ENCODE assay signal across 8 mouse cellular contexts in genomic region chr6:38534640-38535365, GRCm38 (mm10). TPM values are rescaled to one million over a fixed set of nuclear protein-coding genes. Genes with fewer than 3 reads are reported as not detected.
DNase-seq lines count a peak whose midpoint lies in the region; ATAC-seq and TF ChIP-seq lines count a peak whose summit lies in the region.

No protein-coding gene starts in this region.

- peak; percentile 80 for ATAC-seq in heart, embryonic 15.5 days (replicated peaks; ENCODE audit: insufficient number of reproducible peaks, insufficient read depth, low FRiP score, low read depth)
- peak; percentile 84 for ATAC-seq in liver, embryonic 13.5 days (ENCODE audit: low read depth)
- peak; percentile 80 for ATAC-seq in stomach, embryonic 14.5 days (ENCODE audit: insufficient number of reproducible peaks, insufficient read depth, low FRiP score, low read depth)

- peak overlapping the region; percentile 77 for H3K27ac ChIP-seq in CH12.LX (ENCODE audit: insufficient read depth, low read depth)
- H3K27ac ChIP-seq in forebrain, embryonic 10.5 days = peak overlapping the region; percentile 98
- peak overlapping the region; percentile 100 for H3K27ac ChIP-seq in heart, embryonic 15.5 days
- peak overlapping the region; percentile 92 for H3K27ac ChIP-seq in liver, embryonic 13.5 days
- H3K27ac ChIP-seq in stomach, embryonic 14.5 days (ENCODE audit: low read length) = peak overlapping the region; percentile 97

- H3K9me3 ChIP-seq in CH12.LX (replicated peaks; ENCODE audit: low read length) = no peaks in the 10 kb centered on the region
- H3K9me3 ChIP-seq in forebrain, embryonic 10.5 days = no peaks in the 10 kb centered on the region
- H3K9me3 ChIP-seq in heart, embryonic 15.5 days (replicated peaks) = no peaks in the 10 kb centered on the region
- no peaks in the 10 kb centered on the region for H3K9me3 ChIP-seq in liver, embryonic 13.5 days (replicated peaks)
- H3K9me3 ChIP-seq in stomach, embryonic 14.5 days (ENCODE audit: control insufficient read depth, low read depth, low read length) = no peaks in the 10 kb centered on the region

- peak overlapping the region; percentile 70 for H3K9ac ChIP-seq in CH12.LX (ENCODE audit: insufficient read depth, low read depth)
- peak overlapping the region; percentile 99 for H3K9ac ChIP-seq in heart, embryonic 15.5 days
- H3K9ac ChIP-seq in liver, embryonic 13.5 days = peak overlapping the region; percentile 88
- peak overlapping the region; percentile 68 for H3K9ac ChIP-seq in stomach, embryonic 14.5 days (replicated peaks; ENCODE audit: low read depth, low read length)

- H3K36me3 ChIP-seq in CH12.LX (replicated peaks in 1 of 2; ENCODE audit: control insufficient read depth in 1 of 2, insufficient read depth in 1 of 2, low read length in 1 of 2) = peaks cover 0 to 8% of the 10 kb centered on the region in 2 experiments
- peaks cover 10% of the 10 kb centered on the region for H3K36me3 ChIP-seq in forebrain, embryonic 10.5 days (replicated peaks)
- H3K36me3 ChIP-seq in heart, embryonic 15.5 days = peaks cover 7% of the 10 kb centered on the region
- no peaks in the 10 kb centered on the region for H3K36me3 ChIP-seq in liver, embryonic 13.5 days
- H3K36me3 ChIP-seq in stomach, embryonic 14.5 days (ENCODE audit: control insufficient read depth, insufficient read depth, low read length) = no peaks in the 10 kb centered on the region

- peak; percentile 79 for TF ChIP-seq POLR2A in CH12.LX (IDR thresholded peaks at IDR 0.05; ENCODE audit: low read depth, low read length)

- dilution Hi-C loops in CH12.LX (cut with MboI; ENCODE audit: extremely low pct_ligation_motif_present, extremely low pct_unique_long_range_greater_than_20kb, low sequenced_read_pairs) = no loop called here

- H3K4me3 ChIP-seq in CH12.LX (replicated peaks in 1 of 3; ENCODE audit: low read depth in 2 of 3, low read length in 2 of 3, poor library complexity in 1 of 3) = peak overlapping the region; percentile 85 to 90 (median 85)
- H3K4me3 ChIP-seq in forebrain, embryonic 10.5 days = peak overlapping the region; percentile 89
- peak overlapping the region; percentile 98 for H3K4me3 ChIP-seq in heart, embryonic 15.5 days
- peak overlapping the region; percentile 78 for H3K4me3 ChIP-seq in liver, embryonic 13.5 days (replicated peaks)
- H3K4me3 ChIP-seq in stomach, embryonic 14.5 days (ENCODE audit: low read depth, low read length) = peak overlapping the region; percentile 80

- 0 out of 2 replicates have a peak overlapping the region, but pooled peaks have one; percentile 74 for H3K4me2 ChIP-seq in CH12.LX (ENCODE audit: insufficient read depth, low read depth, poor library complexity, severe bottlenecking)
- peak overlapping the region; percentile 71 for H3K4me2 ChIP-seq in heart, embryonic 15.5 days
- peak overlapping the region; percentile 76 for H3K4me2 ChIP-seq in liver, embryonic 13.5 days
- peak overlapping the region; percentile 57 for H3K4me2 ChIP-seq in stomach, embryonic 14.5 days (replicated peaks; ENCODE audit: low read depth, low read length)

- no peaks in the 10 kb centered on the region for H3K27me3 ChIP-seq in CH12.LX (replicated peaks)
- H3K27me3 ChIP-seq in forebrain, embryonic 10.5 days (ENCODE audit: poor library complexity, severe bottlenecking) = no peaks in the 10 kb centered on the region
- no peaks in the 10 kb centered on the region for H3K27me3 ChIP-seq in heart, embryonic 15.5 days
- H3K27me3 ChIP-seq in liver, embryonic 13.5 days = no peaks in the 10 kb centered on the region
- H3K27me3 ChIP-seq in stomach, embryonic 14.5 days (ENCODE audit: control insufficient read depth, insufficient read depth, low read length) = no peaks in the 10 kb centered on the region

- H3K4me1 ChIP-seq in CH12.LX (ENCODE audit: control insufficient read depth in 1 of 2, insufficient read depth in 2 of 2) = peaks cover 3 to 18% of the 10 kb centered on the region in 2 experiments; a peak in 3 of 4 replicates
- H3K4me1 ChIP-seq in forebrain, embryonic 10.5 days = peaks cover 25% of the 10 kb centered on the region
- peaks cover 13% of the 10 kb centered on the region; the same call in 1 of the 2 replicates for H3K4me1 ChIP-seq in heart, embryonic 15.5 days (replicated peaks)
- H3K4me1 ChIP-seq in liver, embryonic 13.5 days (replicated peaks) = peaks cover 25% of the 10 kb centered on the region
- H3K4me1 ChIP-seq in stomach, embryonic 14.5 days (ENCODE audit: control insufficient read depth, insufficient read depth, low read length) = peaks cover 4% of the 10 kb centered on the region; the same call in 1 of the 2 replicates

- in situ Hi-C loops in CH12.LX (cut with MboI; ENCODE audit: low pct_ligation_motif_present, low pct_unique_long_range_greater_than_20kb, low sequenced_read_pairs) = loop anchor here (25.0 kb wide), 1 partner anchor 373 kb away; no protein-coding TSS in a partner anchor

- no peak; the same call in none of the 2 replicates for TF ChIP-seq RAD21 in CH12.LX (IDR thresholded peaks at IDR 0.05; ENCODE audit: low read depth, low read length)

- peak; percentile 94 for DNase-seq in CH12.LX (ENCODE audit: extremely low read depth)
- peak; percentile 97 for DNase-seq in c-Kit-positive CD71-negative TER-119-negative erythroid progenitor cells, embryonic 14.5 days (ENCODE audit: low read depth)
- DNase-seq in forebrain, embryonic 10.5 days (ENCODE audit: extremely low spot score, low spot score) = peak; percentile 100
- DNase-seq in kidney, postnatal 25 days = peak; percentile 96 to 97
- peak; percentile 95 for DNase-seq in liver, embryonic 13.5 days
- DNase-seq in natural killer cell, adult 2 months (ENCODE audit: low spot score in 2 of 2) = peak; percentile 99

- TF ChIP-seq CTCF in CH12.LX (conservative IDR thresholded peaks at IDR 0.05 in 1 of 2, IDR thresholded peaks at IDR 0.05 in 1 of 2; ENCODE audit: low read depth in 2 of 2, low read length in 2 of 2) = peak; percentile 39 to 87; a peak in 2 of 4 replicates

- TF ChIP-seq EP300 in CH12.LX (IDR thresholded peaks at IDR 0.05; ENCODE audit: low read length) = 0 out of 2 replicates have a peak, but pooled peaks have one; percentile 9

- H3K79me2 ChIP-seq in CH12.LX (replicated peaks; ENCODE audit: control insufficient read depth, extremely low read depth, insufficient read depth, poor library complexity, severe bottlenecking) = no peaks in the 10 kb centered on the region; the same call in 1 of the 2 replicates

- WGBS in forebrain, embryonic 10.5 days = 1% methylated on average over 53 of the region's 53 CpGs
- WGBS in heart, embryonic 15.5 days = 0% methylated on average over 53 of the region's 53 CpGs
- under 1% methylated on average over 53 of the region's 53 CpGs for WGBS in liver, embryonic 13.5 days (ENCODE audit: insufficient replicate concordance)
- WGBS in stomach, embryonic 14.5 days = under 1% methylated on average over 53 of the region's 53 CpGs

TF ChIP-seq in CH12.LX, 34 proteins besides CTCF, POLR2A, EP300 and RAD21 (continues in another document):
- peak; percentile 69; the same call in 1 of the 2 replicates for TF ChIP-seq UBTF (IDR thresholded peaks at IDR 0.05; ENCODE audit: low read depth, low read length)
- TF ChIP-seq MYC (IDR thresholded peaks at IDR 0.05; ENCODE audit: low read depth, low read length) = peak; percentile 65
- peak; percentile 62 for TF ChIP-seq HCFC1 (IDR thresholded peaks at IDR 0.05; ENCODE audit: low read depth, low read length)
- peak; percentile 61; the same call in 1 of the 2 replicates for TF ChIP-seq KAT2A (IDR thresholded peaks at IDR 0.05; ENCODE audit: insufficient replicate concordance, low read length)
- no peak for TF ChIP-seq MEF2A (IDR thresholded peaks at IDR 0.05; ENCODE audit: borderline replicate concordance, low read depth, low read length)
- no peak for TF ChIP-seq JUN (IDR thresholded peaks at IDR 0.05; ENCODE audit: insufficient read depth, low read depth, low read length)
- TF ChIP-seq NRF1 (IDR thresholded peaks at IDR 0.05; ENCODE audit: low read depth, low read length) = peak; percentile 55
- TF ChIP-seq PAX5 (IDR thresholded peaks at IDR 0.05; ENCODE audit: low read length) = no peak
- TF ChIP-seq USF2 (conservative IDR thresholded peaks at IDR 0.05; ENCODE audit: low read depth, low read length) = no peak
- TF ChIP-seq SIN3A (IDR thresholded peaks at IDR 0.05; ENCODE audit: low read length) = peak; percentile 80
- no peak for TF ChIP-seq JUND (conservative IDR thresholded peaks at IDR 0.05; ENCODE audit: low read depth, low read length)
- TF ChIP-seq TCF12 (IDR thresholded peaks at IDR 0.05; ENCODE audit: low read depth, low read length) = peak; percentile 82
- TF ChIP-seq MXI1 (IDR thresholded peaks at IDR 0.05; ENCODE audit: low read depth, low read length) = peak; percentile 85
- no peak for TF ChIP-seq CHD1 (IDR thresholded peaks at IDR 0.05; ENCODE audit: low read depth, low read length)
- 0 out of 2 replicates have a peak, but pooled peaks have one; percentile 22 for TF ChIP-seq POLR2AphosphoS2 (IDR thresholded peaks at IDR 0.05; ENCODE audit: low read depth, low read length)
- TF ChIP-seq TBP (conservative IDR thresholded peaks at IDR 0.05; ENCODE audit: low read depth, low read length) = 0 out of 2 replicates have a peak, but pooled peaks have one; percentile 38
- peak; percentile 99 for TF ChIP-seq MAZ (IDR thresholded peaks at IDR 0.05; ENCODE audit: low read depth, low read length)
- peak; percentile 88 for TF ChIP-seq ZMIZ1 (IDR thresholded peaks at IDR 0.05; ENCODE audit: low read depth, low read length)
- no peak for TF ChIP-seq ZC3H11A (IDR thresholded peaks at IDR 0.05; ENCODE audit: low read depth, low read length)

RNA-seq across cellular contexts. Expression of gene Fmc1, which starts 1.5 kb away (rescaled TPM):
- 65.3 and 78.2 TPM in 2 replicates for total RNA-seq in CH12.LX (2012; rRNA removed)
- total RNA-seq in CH12.LX (2014; rRNA removed) = 45.2 and 47.3 TPM in 2 replicates
- polyA plus RNA-seq in CH12.LX (2012; ENCODE audit: insufficient read length, low read depth) = 23.1 and 30.4 TPM in 2 replicates
- 122 and 125 TPM in 2 replicates for polyA plus RNA-seq in forebrain, embryonic 10.5 days (2016; fragmentation: Nextera tagmentation; extraction: Ambion mirVana)
- polyA plus RNA-seq in heart, embryonic 15.5 days (2015; fragmentation: Nextera tagmentation; extraction: Ambion mirVana) = 217 and 292 TPM in 2 replicates
- 97.6 and 100 TPM in 2 replicates for polyA plus RNA-seq in liver, embryonic 13.5 days (2015; fragmentation: Nextera tagmentation; extraction: Ambion mirVana)
- polyA plus RNA-seq in stomach, embryonic 14.5 days (2014; fragmentation: Nextera tagmentation; extraction: Ambion mirVana) = 137 and 148 TPM in 2 replicates

RNA-seq across cellular contexts. Expression of gene Luc7l2, which starts 16.3 kb away (rescaled TPM):
- 62.0 and 62.5 TPM in 2 replicates for total RNA-seq in CH12.LX (2012; rRNA removed)
- 92.5 and 99.9 TPM in 2 replicates for total RNA-seq in CH12.LX (2014; rRNA removed)
- 173 and 183 TPM in 2 replicates for polyA plus RNA-seq in CH12.LX (2012; ENCODE audit: insufficient read length, low read depth)
- polyA plus RNA-seq in forebrain, embryonic 10.5 days (2016; fragmentation: Nextera tagmentation; extraction: Ambion mirVana) = 34.7 and 36.8 TPM in 2 replicates
- polyA plus RNA-seq in heart, embryonic 15.5 days (2015; fragmentation: Nextera tagmentation; extraction: Ambion mirVana) = 26.7 and 29.9 TPM in 2 replicates
- 17.8 and 18.5 TPM in 2 replicates for polyA plus RNA-seq in liver, embryonic 13.5 days (2015; fragmentation: Nextera tagmentation; extraction: Ambion mirVana)
- polyA plus RNA-seq in stomach, embryonic 14.5 days (2014; fragmentation: Nextera tagmentation; extraction: Ambion mirVana) = 74.3 and 74.9 TPM in 2 replicates

Comparison
In these comparisons a context has a peak if more than half of its experiments do, and no peak if none do; other contexts are left out.
1. Peak in every context shown above with its lines: DNase-seq, ATAC-seq, H3K4me3 ChIP-seq and H3K27ac ChIP-seq.